Comparison of ENCODE assay signal across 8 mouse cellular contexts in genomic region chr7:49476666-49477065, GRCm38 (mm10).
A peak's percentile ranks its signal among the peaks of the same experiment; 100 is the strongest.
DNase-seq lines count a peak whose midpoint lies in the region; ATAC-seq and TF ChIP-seq lines count a peak whose summit lies in the region.

No protein-coding gene starts in this region.

- DNase-seq in spleen, adult 2 months (ENCODE audit: low read depth in 1 of 2, low spot score in 2 of 2): peak in 1 of 2 experiments; percentile 14
- DNase-seq in spleen, adult 12 weeks (ENCODE audit: low spot score): no peak
- DNase-seq in induced T-regulatory cell, adult 2 months (ENCODE audit: low read depth): peak; percentile 39
- DNase-seq in thymus, postnatal 0 days (ENCODE audit: low spot score): peak; percentile 61
- DNase-seq in urinary bladder, postnatal 36 days (ENCODE audit: low spot score in 2 of 2): no peak

- no peak for TF ChIP-seq POLR2A in spleen, adult 2 months (IDR thresholded peaks at IDR 0.05; ENCODE audit: low read depth, low read length)

- no peaks in the 10 kb centered on the region; the same call in 1 of the 2 replicates for H3K4me1 ChIP-seq in forebrain, embryonic 13.5 days
- no peaks in the 10 kb centered on the region for H3K4me1 ChIP-seq in forebrain, embryonic 15.5 days
- H3K4me1 ChIP-seq in spleen, adult 2 months (ENCODE audit: control insufficient read depth, insufficient read depth, insufficient read length): no peaks in the 10 kb centered on the region
- H3K4me1 ChIP-seq in liver, embryonic 15.5 days (replicated peaks): peaks cover 19% of the 10 kb centered on the region; the same call in 1 of the 2 replicates

- no peak overlapping the region for H3K4me3 ChIP-seq in forebrain, embryonic 13.5 days
- no peak overlapping the region for H3K4me3 ChIP-seq in forebrain, embryonic 15.5 days
- no peak overlapping the region for H3K4me3 ChIP-seq in spleen, adult 2 months (ENCODE audit: extremely low read depth, insufficient read depth, insufficient read length)
- no peak overlapping the region for H3K4me3 ChIP-seq in liver, embryonic 15.5 days (replicated peaks)

- H3K27me3 ChIP-seq in forebrain, embryonic 13.5 days: no peaks in the 10 kb centered on the region
- H3K27me3 ChIP-seq in forebrain, embryonic 15.5 days: no peaks in the 10 kb centered on the region
- no peaks in the 10 kb centered on the region for H3K27me3 ChIP-seq in spleen, adult 2 months (ENCODE audit: control insufficient read depth, insufficient read depth, low read length)
- no peaks in the 10 kb centered on the region for H3K27me3 ChIP-seq in liver, embryonic 15.5 days

- H3K9ac ChIP-seq in forebrain, embryonic 13.5 days: no peak overlapping the region
- H3K9ac ChIP-seq in forebrain, embryonic 15.5 days (replicated peaks): no peak overlapping the region
- no peak overlapping the region for H3K9ac ChIP-seq in liver, embryonic 15.5 days

- 0 out of 2 replicates have a peak, but pooled peaks have one; percentile 13 for ATAC-seq in forebrain, embryonic 13.5 days
- ATAC-seq in forebrain, embryonic 15.5 days (replicated peaks): no peak
- peak; percentile 37; the same call in 1 of the 2 replicates for ATAC-seq in liver, embryonic 15.5 days (ENCODE audit: insufficient read depth)

- TF ChIP-seq CTCF in spleen, adult 2 months (IDR thresholded peaks at IDR 0.05; ENCODE audit: extremely low read depth, insufficient read depth, insufficient read length, insufficient replicate concordance): 0 out of 2 replicates have a peak, but pooled peaks have one; percentile 12

- no peaks in the 10 kb centered on the region for H3K9me3 ChIP-seq in forebrain, embryonic 13.5 days (replicated peaks)
- H3K9me3 ChIP-seq in forebrain, embryonic 15.5 days: no peaks in the 10 kb centered on the region
- no peaks in the 10 kb centered on the region for H3K9me3 ChIP-seq in liver, embryonic 15.5 days (replicated peaks)

- no peak overlapping the region for H3K27ac ChIP-seq in forebrain, embryonic 13.5 days
- no peak overlapping the region for H3K27ac ChIP-seq in forebrain, embryonic 15.5 days (replicated peaks)
- no peak overlapping the region for H3K27ac ChIP-seq in spleen, adult 2 months (ENCODE audit: insufficient read depth, low read length)
- H3K27ac ChIP-seq in liver, embryonic 15.5 days (replicated peaks): peak overlapping the region; percentile 68

- H3K36me3 ChIP-seq in forebrain, embryonic 13.5 days (ENCODE audit: poor library complexity, severe bottlenecking): no peaks in the 10 kb centered on the region
- H3K36me3 ChIP-seq in forebrain, embryonic 15.5 days: no peaks in the 10 kb centered on the region
- no peaks in the 10 kb centered on the region for H3K36me3 ChIP-seq in spleen, adult 2 months (ENCODE audit: control insufficient read depth, insufficient read depth, low read length)
- H3K36me3 ChIP-seq in liver, embryonic 15.5 days (replicated peaks): no peaks in the 10 kb centered on the region

- WGBS in forebrain, embryonic 13.5 days: 67% methylated on average over 5 of the region's 5 CpGs
- 66% methylated on average over 5 of the region's 5 CpGs for WGBS in forebrain, embryonic 15.5 days
- 38% methylated on average over 5 of the region's 5 CpGs for WGBS in spleen, adult 2 months
- WGBS in liver, embryonic 15.5 days (ENCODE audit: insufficient replicate concordance): 23% methylated on average over 5 of the region's 5 CpGs

- no peak overlapping the region for H3K4me2 ChIP-seq in forebrain, embryonic 13.5 days
- H3K4me2 ChIP-seq in forebrain, embryonic 15.5 days (replicated peaks): no peak overlapping the region
- no peak overlapping the region for H3K4me2 ChIP-seq in liver, embryonic 15.5 days

Comparison
In these comparisons a context has a peak if more than half of its experiments do, and no peak if none do; other contexts are left out.
1. DNase-seq: peak in induced T-regulatory cell, adult 2 months (single experiment) and thymus, postnatal 0 days (single experiment); none in spleen, adult 12 weeks (single experiment) and urinary bladder, postnatal 36 days (0 of 2).